Mouse (Mus musculus) testis, adult 2 months (tissue): ENCODE data around the gene Mrps18a. TPM values are rescaled to one million over a fixed set of nuclear protein-coding genes. Genes with fewer than 3 reads are reported as not detected.

Source experiments
- H3K27ac ChIP-seq: fragments of 200-500 bp; 2 replicates; pipeline ENCODE4 v1.5.1; 2012; ENCODE audit warnings: low read depth, low read length; ENCODE audit not compliant: control insufficient read depth, insufficient read depth
- H3K27me3 ChIP-seq: fragments of 200-500 bp; 2 replicates; pipeline ENCODE4 v1.6.1; 2012; ENCODE audit warnings: mild to moderate bottlenecking, low read length, moderate library complexity; ENCODE audit not compliant: control insufficient read depth, insufficient read depth
- H3K36me3 ChIP-seq: fragments of 200-500 bp; 2 replicates; pipeline ENCODE4 v1.6.1; 2012; ENCODE audit warnings: mild to moderate bottlenecking, low read length; ENCODE audit not compliant: control insufficient read depth, insufficient read depth
- H3K4me1 ChIP-seq: fragments of 200-500 bp; 2 replicates; pipeline ENCODE4 v1.6.1; 2012; ENCODE audit warnings: low read length; ENCODE audit not compliant: control insufficient read depth, insufficient read depth
- H3K4me3 ChIP-seq: fragments of 200-500 bp; 2 replicates; pipeline ENCODE4 v1.5.1; 2012; ENCODE audit warnings: low read depth, mild to moderate bottlenecking, low read length, moderate library complexity, mixed read lengths; ENCODE audit not compliant: control insufficient read depth
- CTCF ChIP-seq: fragments of 200-500 bp; IDR thresholded peaks from 2 replicates; pipeline ENCODE4 v1.5.1; 2012; ENCODE audit warnings: low read depth, mild to moderate bottlenecking, inconsistent platforms, low read length, moderate library complexity; ENCODE audit not compliant: control insufficient read depth, insufficient read depth, insufficient replicate concordance
- POLR2A ChIP-seq: fragments of 200-500 bp; IDR thresholded peaks from 2 replicates; pipeline ENCODE4 v1.6.1; 2012; ENCODE audit warnings: low read depth, mild to moderate bottlenecking, inconsistent platforms, low read length, moderate library complexity; ENCODE audit not compliant: control insufficient read depth
- polyA plus RNA-seq: library from polyadenylated mRNA; depleted of rRNA; stranded (reverse); fragments of >200 nt; gene quantifications from 2 replicates; pipeline ENCODE4 v1.2.3, GENCODE M21; 2012

Gene Mrps18a
- polyA plus RNA-seq, 1 experiment: 74.0 TPM

DNA sequence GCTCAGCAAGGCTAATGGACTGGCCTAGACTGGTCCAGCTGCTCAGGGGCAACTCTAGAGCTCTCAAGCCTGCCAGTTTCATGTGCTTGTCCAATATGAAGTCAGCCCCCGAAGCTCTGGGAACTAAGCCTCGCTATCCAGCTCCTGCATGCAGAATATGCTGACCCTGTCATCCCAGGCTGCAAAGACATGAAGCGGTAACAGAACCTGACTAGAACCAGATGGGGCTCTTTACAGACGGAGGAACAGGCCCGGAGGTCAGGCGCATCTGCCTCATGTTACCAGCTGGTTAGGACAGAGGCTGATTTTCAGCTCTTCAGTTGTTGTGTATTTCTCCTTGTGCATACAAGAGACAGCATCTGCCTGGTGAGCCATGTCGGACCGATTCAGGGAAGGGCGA is 8.9 kb upstream of the Mrps18a start:
- Histone ChIP-seq H3K27me3 (no peaks in the 10 kb centered on the region), H3K36me3 (no peaks in the 10 kb centered on the region), H3K4me1 (peaks cover 3% of the 10 kb centered on the region; the same call in 1 of the 2 replicates), H3K27ac (no peak overlapping the region), H3K4me3 (no peak overlapping the region)
- TF ChIP-seq POLR2A: no peak
- TF ChIP-seq CTCF: no peak

DNA sequence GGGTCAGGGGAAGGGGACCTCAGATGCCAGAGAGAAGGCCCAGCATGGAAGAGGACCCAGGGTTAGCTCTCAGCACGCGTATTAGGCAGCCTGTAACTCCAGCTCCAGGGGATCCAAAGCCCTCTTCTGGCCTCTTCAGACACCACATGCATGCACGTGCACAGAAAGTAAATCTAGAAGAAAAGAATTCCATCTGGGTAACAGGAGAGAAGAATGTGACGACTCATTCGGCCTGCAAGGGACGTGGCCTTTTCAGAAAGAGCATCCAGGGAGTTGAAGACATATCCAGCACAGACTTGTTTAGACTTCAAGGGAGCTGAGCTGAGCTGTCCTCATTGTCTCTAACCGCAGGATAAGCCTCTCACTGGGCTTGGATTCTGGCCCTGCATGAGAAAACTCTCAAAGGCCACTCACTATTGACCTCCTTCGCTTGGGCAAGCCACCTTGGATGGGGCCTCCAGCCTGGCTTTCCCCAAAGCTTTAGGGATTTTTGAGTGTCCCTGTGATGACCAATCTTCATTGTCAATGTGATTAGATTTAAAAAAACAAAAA is 8.1 kb upstream of the Mrps18a start:
- H3K4me3 ChIP-seq: no peak overlapping the region
- no peak for TF ChIP-seq CTCF
- no peak for TF ChIP-seq POLR2A
- no peaks in the 10 kb centered on the region for H3K36me3 ChIP-seq
- H3K4me1 ChIP-seq: peaks cover 3% of the 10 kb centered on the region; the same call in 1 of the 2 replicates
- H3K27me3 ChIP-seq: no peaks in the 10 kb centered on the region
- H3K27ac ChIP-seq: no peak overlapping the region

DNA sequence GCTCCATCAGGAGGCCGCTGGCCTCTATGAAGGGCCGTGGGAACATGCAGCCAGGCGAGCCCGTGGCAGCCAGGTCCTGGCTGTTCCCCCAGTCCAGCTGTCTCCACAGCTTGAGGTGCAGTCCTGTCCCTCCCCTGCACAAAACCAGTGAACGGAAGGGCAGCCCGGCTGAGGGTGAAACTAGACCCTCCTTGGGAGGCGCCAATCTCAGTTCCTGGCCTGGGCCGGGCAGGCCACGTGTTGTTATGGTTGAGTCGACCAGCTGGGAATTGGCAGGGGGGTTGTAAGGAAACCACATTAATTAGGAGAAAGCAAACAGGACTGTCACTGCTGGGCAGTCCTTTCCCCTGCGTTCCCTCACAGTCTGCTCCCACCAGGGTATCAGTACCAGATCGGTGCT is 6.3 kb upstream of the Mrps18a start:
- H3K27me3 ChIP-seq: no peaks in the 10 kb centered on the region
- TF ChIP-seq POLR2A: no peak
- TF ChIP-seq CTCF: no peak
- H3K36me3 ChIP-seq: no peaks in the 10 kb centered on the region
- no peak overlapping the region for H3K27ac ChIP-seq
- no peak overlapping the region for H3K4me3 ChIP-seq
- peaks cover 3% of the 10 kb centered on the region; the same call in 1 of the 2 replicates for H3K4me1 ChIP-seq

DNA sequence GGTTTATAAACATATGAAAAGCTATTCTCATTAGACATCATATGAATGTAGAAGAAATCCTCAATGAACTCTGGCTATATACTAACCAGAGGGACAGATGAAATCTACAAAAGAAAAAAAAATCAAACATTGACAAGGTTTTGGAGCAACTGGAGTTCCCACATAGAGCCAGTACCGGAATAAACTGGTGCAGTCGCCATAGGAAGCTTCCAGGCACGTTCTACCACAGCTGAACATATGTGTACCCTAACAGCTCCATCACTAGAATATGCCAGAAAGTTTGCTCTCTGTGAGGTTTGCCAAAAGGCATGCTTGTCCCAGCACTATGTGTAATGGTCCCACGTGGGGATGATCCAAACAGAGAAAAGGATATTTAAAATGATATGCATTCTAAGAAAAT is 2.5 kb upstream of the Mrps18a start:
- Histone ChIP-seq H3K4me1 (peaks cover 8% of the 10 kb centered on the region), H3K4me3 (no peak overlapping the region), H3K27ac (no peak overlapping the region), H3K27me3 (no peaks in the 10 kb centered on the region), H3K36me3 (no peaks in the 10 kb centered on the region)
- TF ChIP-seq POLR2A (no peak), CTCF (no peak)

DNA sequence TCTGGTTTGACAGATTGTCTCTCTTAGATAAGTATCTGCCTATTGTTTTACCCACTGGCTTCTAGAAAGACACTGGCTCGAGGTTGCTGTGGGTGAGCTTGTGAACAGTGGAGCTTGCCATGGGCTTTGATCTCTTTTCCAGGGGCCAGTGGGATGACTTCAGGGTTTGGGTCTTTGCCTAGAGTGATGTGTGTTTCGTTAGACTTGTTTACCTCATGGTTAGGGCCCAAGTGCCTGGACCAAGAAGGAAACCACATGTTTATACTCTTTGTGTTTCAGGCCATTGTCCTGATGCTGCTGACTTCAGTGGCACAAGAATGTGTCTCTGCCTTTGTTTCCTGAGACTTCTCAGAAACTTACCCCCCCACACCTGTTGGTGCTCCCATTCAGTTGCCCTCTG is 4.7 kb downstream of the Mrps18a start:
- no peaks in the 10 kb centered on the region for H3K4me1 ChIP-seq
- no peak overlapping the region for H3K27ac ChIP-seq
- no peak for TF ChIP-seq CTCF
- TF ChIP-seq POLR2A: no peak
- H3K4me3 ChIP-seq: no peak overlapping the region
- H3K27me3 ChIP-seq: no peaks in the 10 kb centered on the region
- no peaks in the 10 kb centered on the region; the same call in 1 of the 2 replicates for H3K36me3 ChIP-seq

DNA sequence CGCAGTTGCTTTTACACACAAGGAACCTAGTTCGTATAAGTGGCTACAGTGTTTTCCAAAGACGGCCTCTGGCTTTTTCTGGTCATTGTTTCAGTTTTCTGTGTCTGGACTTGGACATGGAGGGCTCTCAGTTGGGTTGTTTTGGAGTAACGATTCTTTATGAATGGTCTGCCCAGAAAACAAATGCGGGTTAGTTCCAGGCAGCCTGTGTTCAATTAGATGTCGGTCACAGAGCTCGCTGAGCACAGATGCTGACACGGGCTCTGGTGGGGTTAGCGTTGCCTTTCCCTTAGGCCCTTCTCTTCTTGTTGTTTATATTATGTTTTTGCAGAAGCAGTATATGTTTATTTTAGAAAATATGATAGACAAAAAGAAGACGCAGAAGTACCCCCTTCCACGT is 5.4 kb downstream of the Mrps18a start:
- H3K27ac ChIP-seq: no peak overlapping the region
- no peak for TF ChIP-seq CTCF
- no peak for TF ChIP-seq POLR2A

DNA sequence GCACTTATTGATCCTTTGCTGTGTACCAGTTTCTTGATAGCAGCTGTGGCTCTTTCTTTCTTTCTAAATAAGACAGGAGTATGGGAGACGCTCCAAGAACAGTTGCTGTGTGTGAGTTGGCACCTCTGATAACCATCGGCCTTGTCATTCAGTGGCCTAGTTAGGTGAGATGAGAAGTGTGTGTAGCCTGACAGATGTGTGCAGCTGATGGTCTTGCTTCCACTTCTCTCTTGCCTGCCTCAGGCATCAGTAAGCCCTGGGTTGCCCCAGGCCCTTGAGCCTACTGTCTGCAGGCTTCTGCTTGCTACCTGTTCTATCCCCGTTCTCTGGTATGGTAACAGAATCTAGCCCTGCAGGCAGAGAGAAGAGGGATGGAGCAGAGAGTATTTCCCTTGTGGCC is 6.1 kb downstream of the Mrps18a start:
- H3K27ac ChIP-seq: no peak overlapping the region
- H3K4me1 ChIP-seq: no peaks in the 10 kb centered on the region

More for the DNA sequence above, 5.4 kb downstream of the Mrps18a start:
- Histone ChIP-seq H3K27me3 (no peaks in the 10 kb centered on the region), H3K4me1 (no peaks in the 10 kb centered on the region), H3K4me3 (no peak overlapping the region), H3K36me3 (no peaks in the 10 kb centered on the region; the same call in 1 of the 2 replicates)

More for the DNA sequence above, 6.1 kb downstream of the Mrps18a start:
- Histone ChIP-seq H3K36me3 (no peaks in the 10 kb centered on the region; the same call in 1 of the 2 replicates), H3K27me3 (no peaks in the 10 kb centered on the region), H3K4me3 (no peak overlapping the region)
- TF ChIP-seq POLR2A (no peak), CTCF (no peak)
